Mouse (Mus musculus): ENCODE results near the gene B3gnt4. TPM values are rescaled to one million over a fixed set of nuclear protein-coding genes. Genes with fewer than 3 reads are reported as not detected.
"Not testable (repeated sequence)": the region's sequence is repeated elsewhere in the genome, so short reads cannot be mapped to it uniquely, and the experiment has no call there.

B3gnt4 gene
- polyA plus RNA-seq, 1 experiment from 2014 or later: 0.50 TPM

DNA sequence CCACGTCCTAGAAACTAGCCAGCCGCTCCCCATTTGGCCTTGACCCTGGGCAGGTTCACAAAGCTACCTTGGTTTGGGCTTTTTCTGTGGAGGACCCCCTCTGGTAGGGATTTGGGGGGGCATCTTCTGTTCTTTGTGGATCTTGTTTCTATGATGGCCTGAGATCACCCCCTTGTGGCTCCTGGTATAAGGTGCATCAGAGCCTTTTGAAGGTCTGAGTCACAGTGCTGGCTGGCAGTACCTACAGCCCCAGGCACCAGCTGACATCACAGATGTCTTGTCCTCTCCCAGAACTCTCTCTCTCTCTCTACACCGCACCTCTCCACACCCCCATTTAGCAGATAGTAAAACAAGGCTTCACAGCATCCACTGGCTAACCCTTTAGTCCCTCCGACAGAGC, 10.5 kb upstream of the B3gnt4 start:
- 41% methylated on average over 4 of the region's 4 CpGs for WGBS
- no peak for DNase-seq (ENCODE audit: low spot score)

DNA sequence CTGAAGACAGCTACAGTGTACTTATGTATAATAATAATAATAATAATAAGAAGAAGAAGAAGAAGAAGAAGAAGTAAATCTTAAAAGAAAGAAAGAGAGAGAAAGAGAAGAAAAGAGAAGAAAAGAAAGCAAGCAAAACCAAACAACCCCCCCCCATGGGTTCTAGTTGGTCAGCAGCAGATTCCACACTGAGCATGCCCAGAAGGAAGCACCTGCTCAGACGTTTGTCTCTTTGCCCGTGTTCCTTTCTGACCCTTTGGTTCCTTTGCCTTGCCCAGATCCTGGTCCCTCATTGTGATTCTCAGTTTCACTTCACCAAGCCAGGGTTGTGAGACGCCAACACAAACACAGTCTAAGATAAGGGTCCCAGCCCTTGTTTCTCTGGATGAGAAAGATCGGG, 8.3 kb upstream of the B3gnt4 start:
- Histone ChIP-seq H3K36me3 (ENCODE audit: control insufficient read depth, insufficient read depth, low read length) (no peaks in the 10 kb centered on the region), H3K27me3 (replicated peaks; ENCODE audit: control insufficient read depth, insufficient read depth, low read length) (no peaks in the 10 kb centered on the region), H3K27ac (ENCODE audit: low read depth) (no peak overlapping the region), H3K9ac (ENCODE audit: low read length) (no peak overlapping the region), H3K4me3 (ENCODE audit: low read depth, low read length) (no peak overlapping the region), H3K4me2 (ENCODE audit: low read length) (no peak overlapping the region), H3K4me1 (replicated peaks; ENCODE audit: control insufficient read depth, insufficient read depth, low read length) (0 out of 2 replicates have a peak, but pooled peaks cover 3% of the 10 kb centered on the region), H3K9me3 (ENCODE audit: control insufficient read depth, low read length) (no peaks in the 10 kb centered on the region)
- no peak for ATAC-seq (replicated peaks; ENCODE audit: low FRiP score, low TSS enrichment, low read depth)
- 67% methylated on average over 4 of the region's 4 CpGs for WGBS
- no peak for DNase-seq (ENCODE audit: low spot score)

More for the DNA sequence above, 10.5 kb upstream of the B3gnt4 start:
- Histone ChIP-seq H3K9ac (ENCODE audit: low read length) (no peak overlapping the region), H3K4me3 (ENCODE audit: low read depth, low read length) (no peak overlapping the region), H3K27ac (ENCODE audit: low read depth) (no peak overlapping the region), H3K4me2 (ENCODE audit: low read length) (no peak overlapping the region), H3K4me1 (replicated peaks; ENCODE audit: control insufficient read depth, insufficient read depth, low read length) (0 out of 2 replicates have a peak, but pooled peaks cover 3% of the 10 kb centered on the region), H3K27me3 (replicated peaks; ENCODE audit: control insufficient read depth, insufficient read depth, low read length) (no peaks in the 10 kb centered on the region), H3K9me3 (ENCODE audit: control insufficient read depth, low read length) (no peaks in the 10 kb centered on the region), H3K36me3 (ENCODE audit: control insufficient read depth, insufficient read depth, low read length) (no peaks in the 10 kb centered on the region)
- ATAC-seq (replicated peaks; ENCODE audit: low FRiP score, low TSS enrichment, low read depth): no peak

- peaks cover 7% of the 10 kb centered on the region for H3K36me3 ChIP-seq (ENCODE audit: control insufficient read depth, insufficient read depth, low read length)
- no peak overlapping the region for H3K27ac ChIP-seq (ENCODE audit: low read depth)
- peak overlapping the region; percentile 43 for H3K9ac ChIP-seq (ENCODE audit: low read length)
- 1% methylated on average over 59 of the region's 59 CpGs for WGBS
- H3K4me1 ChIP-seq (replicated peaks; ENCODE audit: control insufficient read depth, insufficient read depth, low read length): peaks cover 5% of the 10 kb centered on the region
- peak; percentile 93 for DNase-seq (ENCODE audit: low spot score)
- H3K9me3 ChIP-seq (ENCODE audit: control insufficient read depth, low read length): no peaks in the 10 kb centered on the region
- peak; percentile 91 for ATAC-seq (replicated peaks; ENCODE audit: low FRiP score, low TSS enrichment, low read depth)
- H3K4me3 ChIP-seq (ENCODE audit: low read depth, low read length): peak overlapping the region; percentile 55
- peak overlapping the region; percentile 76 for H3K4me2 ChIP-seq (ENCODE audit: low read length)
- H3K27me3 ChIP-seq (replicated peaks; ENCODE audit: control insufficient read depth, insufficient read depth, low read length): peaks cover 14% of the 10 kb centered on the region
Observed at GRCm38 (mm10) chr5:123507936-123508723, 2.1 kb upstream of the B3gnt4 start.

DNA sequence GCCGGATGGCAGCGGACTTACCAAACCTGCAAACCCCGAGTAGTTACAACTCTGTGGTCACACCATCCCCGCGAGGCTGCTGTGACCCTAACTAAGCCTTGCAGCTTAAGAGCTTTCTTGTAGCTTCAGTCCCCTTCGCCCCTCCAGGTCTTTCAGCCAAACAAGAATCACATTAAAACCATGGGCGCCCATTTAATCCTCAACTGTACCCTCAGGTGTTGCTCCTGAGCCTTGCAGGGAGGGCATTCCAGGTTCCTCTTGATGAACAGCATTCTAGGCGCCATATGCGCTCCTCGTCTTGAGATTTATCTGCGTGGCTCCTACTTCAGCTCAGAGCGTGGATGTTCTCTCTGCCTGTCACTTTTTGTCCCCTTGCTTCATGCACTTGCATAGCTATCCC, 1.3 kb upstream of the B3gnt4 start:
- Histone ChIP-seq H3K9me3 (ENCODE audit: control insufficient read depth, low read length) (no peaks in the 10 kb centered on the region), H3K27me3 (replicated peaks; ENCODE audit: control insufficient read depth, insufficient read depth, low read length) (peaks cover 14% of the 10 kb centered on the region), H3K4me1 (replicated peaks; ENCODE audit: control insufficient read depth, insufficient read depth, low read length) (peaks cover 5% of the 10 kb centered on the region), H3K36me3 (ENCODE audit: control insufficient read depth, insufficient read depth, low read length) (peaks cover 12% of the 10 kb centered on the region), H3K4me3 (ENCODE audit: low read depth, low read length) (peak overlapping the region; percentile 55), H3K9ac (ENCODE audit: low read length) (peak overlapping the region; percentile 43; the same call in 1 of the 2 replicates), H3K4me2 (ENCODE audit: low read length) (peak overlapping the region; percentile 76), H3K27ac (ENCODE audit: low read depth) (no peak overlapping the region)
- ATAC-seq (replicated peaks; ENCODE audit: low FRiP score, low TSS enrichment, low read depth): no peak
- 5% methylated on average over 12 of the region's 12 CpGs for WGBS
- DNase-seq (ENCODE audit: low spot score): no peak

GRCm38 (mm10) chr5:123511426-123511825, 1.2 kb downstream of the B3gnt4 start:
- not testable (repeated sequence) for H3K4me1 ChIP-seq (replicated peaks; ENCODE audit: control insufficient read depth, insufficient read depth, low read length); DNase-seq (ENCODE audit: low spot score); H3K9ac ChIP-seq (ENCODE audit: low read length); H3K4me2 ChIP-seq (ENCODE audit: low read length); H3K4me3 ChIP-seq (ENCODE audit: low read depth, low read length); H3K9me3 ChIP-seq (ENCODE audit: control insufficient read depth, low read length); H3K27ac ChIP-seq (ENCODE audit: low read depth); ATAC-seq (replicated peaks; ENCODE audit: low FRiP score, low TSS enrichment, low read depth)
- Histone ChIP-seq H3K36me3 (ENCODE audit: control insufficient read depth, insufficient read depth, low read length) (peaks cover 35% of the 10 kb centered on the region), H3K27me3 (replicated peaks; ENCODE audit: control insufficient read depth, insufficient read depth, low read length) (peaks cover 14% of the 10 kb centered on the region)
- WGBS: 79% methylated on average over 3 of the region's 3 CpGs

DNA sequence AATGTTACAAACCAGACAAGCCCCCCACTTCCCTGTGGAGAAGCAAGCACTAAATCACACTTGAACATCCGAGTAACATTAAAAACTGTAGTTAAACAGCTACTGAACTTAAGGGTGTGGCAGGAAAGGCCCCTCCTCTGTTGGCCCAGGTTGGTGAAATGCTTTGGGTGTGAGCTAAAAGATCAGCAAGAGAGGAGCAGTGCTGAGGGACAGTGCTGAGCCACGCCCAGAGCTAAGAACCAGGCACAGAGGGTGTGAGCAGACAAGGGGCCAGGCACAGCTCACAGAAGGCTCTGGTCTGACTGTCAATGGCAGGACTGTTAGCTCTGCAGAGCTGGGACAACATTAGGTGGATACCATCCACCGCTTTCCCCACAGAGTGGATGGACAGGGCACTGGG, 1.8 kb downstream of the B3gnt4 start:
- Histone ChIP-seq H3K4me2 (ENCODE audit: low read length) (no peak overlapping the region), H3K36me3 (ENCODE audit: control insufficient read depth, insufficient read depth, low read length) (peaks cover 41% of the 10 kb centered on the region), H3K27ac (ENCODE audit: low read depth) (no peak overlapping the region), H3K4me3 (ENCODE audit: low read depth, low read length) (no peak overlapping the region), H3K4me1 (replicated peaks; ENCODE audit: control insufficient read depth, insufficient read depth, low read length) (peaks cover 5% of the 10 kb centered on the region), H3K9me3 (ENCODE audit: control insufficient read depth, low read length) (no peaks in the 10 kb centered on the region), H3K27me3 (replicated peaks; ENCODE audit: control insufficient read depth, insufficient read depth, low read length) (peaks cover 14% of the 10 kb centered on the region), H3K9ac (ENCODE audit: low read length) (no peak overlapping the region)
- 64% methylated on average over 3 of the region's 3 CpGs for WGBS
- DNase-seq (ENCODE audit: low spot score) (no peak), ATAC-seq (replicated peaks; ENCODE audit: low FRiP score, low TSS enrichment, low read depth) (no peak)

- Histone ChIP-seq H3K36me3 (ENCODE audit: control insufficient read depth, insufficient read depth, low read length) (peaks cover 60% of the 10 kb centered on the region), H3K4me1 (replicated peaks; ENCODE audit: control insufficient read depth, insufficient read depth, low read length) (0 out of 2 replicates have a peak, but pooled peaks cover 2% of the 10 kb centered on the region), H3K4me2 (ENCODE audit: low read length) (no peak overlapping the region), H3K27me3 (replicated peaks; ENCODE audit: control insufficient read depth, insufficient read depth, low read length) (no peaks in the 10 kb centered on the region), H3K4me3 (ENCODE audit: low read depth, low read length) (no peak overlapping the region), H3K9ac (ENCODE audit: low read length) (no peak overlapping the region), H3K27ac (ENCODE audit: low read depth) (no peak overlapping the region), H3K9me3 (ENCODE audit: control insufficient read depth, low read length) (no peaks in the 10 kb centered on the region)
- DNase-seq (ENCODE audit: low spot score) (no peak), ATAC-seq (replicated peaks; ENCODE audit: low FRiP score, low TSS enrichment, low read depth) (no peak)
- WGBS: 93% methylated on average over 5 of the region's 5 CpGs
Observed at GRCm38 (mm10) chr5:123514871-123515270, 4.6 kb downstream of the B3gnt4 start.

DNA sequence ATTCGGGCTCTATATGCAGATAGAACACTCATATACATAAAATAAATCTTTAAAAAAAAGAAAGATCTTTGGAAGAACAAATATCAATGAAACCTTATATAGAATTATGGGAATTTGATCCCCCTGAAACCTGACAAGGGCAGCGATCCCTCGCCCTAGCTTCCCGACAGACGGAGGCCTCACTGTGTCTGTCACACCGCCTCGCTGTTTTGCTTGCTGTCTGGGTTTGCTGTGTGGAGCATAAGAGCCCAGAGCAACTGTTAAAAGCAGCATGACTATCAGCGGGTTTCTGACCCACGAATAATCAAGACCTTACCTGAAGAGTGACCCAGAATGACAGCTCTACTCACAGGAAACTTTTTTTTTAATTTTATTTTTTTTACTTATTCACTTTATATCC, 10.4 kb downstream of the B3gnt4 start:
- Histone ChIP-seq H3K4me3 (ENCODE audit: low read depth, low read length) (no peak overlapping the region), H3K4me1 (replicated peaks; ENCODE audit: control insufficient read depth, insufficient read depth, low read length) (peaks cover 12% of the 10 kb centered on the region), H3K36me3 (ENCODE audit: control insufficient read depth, insufficient read depth, low read length) (peaks cover 33% of the 10 kb centered on the region), H3K9ac (ENCODE audit: low read length) (no peak overlapping the region), H3K9me3 (ENCODE audit: control insufficient read depth, low read length) (no peaks in the 10 kb centered on the region), H3K4me2 (ENCODE audit: low read length) (no peak overlapping the region), H3K27ac (ENCODE audit: low read depth) (no peak overlapping the region), H3K27me3 (replicated peaks; ENCODE audit: control insufficient read depth, insufficient read depth, low read length) (no peaks in the 10 kb centered on the region)
- ATAC-seq (replicated peaks; ENCODE audit: low FRiP score, low TSS enrichment, low read depth) (no peak), DNase-seq (ENCODE audit: low spot score) (no peak)
- WGBS: 90% methylated on average over 9 of the region's 9 CpGs

DNA sequence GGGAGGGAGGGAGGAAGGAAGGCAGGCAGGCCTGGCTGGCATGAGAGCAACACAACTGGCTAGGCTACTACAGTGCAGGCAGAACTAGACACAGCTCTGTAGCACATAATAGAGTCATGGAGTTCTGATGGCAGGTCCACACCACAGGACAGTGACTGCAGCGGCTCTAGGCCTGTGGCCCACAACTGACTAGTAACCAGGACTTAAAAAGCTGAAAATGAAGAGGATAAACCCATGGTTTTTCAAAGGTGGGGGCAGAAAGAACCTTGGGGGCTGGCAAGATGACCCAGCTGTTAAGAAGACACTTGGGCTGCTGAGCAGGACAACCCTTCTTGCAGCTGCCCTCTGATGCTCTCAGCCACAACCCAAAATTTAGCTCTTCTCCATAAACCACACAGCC, 11.4 kb downstream of the B3gnt4 start:
- no peak for DNase-seq (ENCODE audit: low spot score)
- Histone ChIP-seq H3K4me1 (replicated peaks; ENCODE audit: control insufficient read depth, insufficient read depth, low read length) (peaks cover 12% of the 10 kb centered on the region), H3K9ac (ENCODE audit: low read length) (no peak overlapping the region), H3K4me2 (ENCODE audit: low read length) (no peak overlapping the region), H3K27me3 (replicated peaks; ENCODE audit: control insufficient read depth, insufficient read depth, low read length) (no peaks in the 10 kb centered on the region), H3K36me3 (ENCODE audit: control insufficient read depth, insufficient read depth, low read length) (peaks cover 24% of the 10 kb centered on the region), H3K4me3 (ENCODE audit: low read depth, low read length) (no peak overlapping the region), H3K27ac (ENCODE audit: low read depth) (no peak overlapping the region), H3K9me3 (ENCODE audit: control insufficient read depth, low read length) (no peaks in the 10 kb centered on the region)
- ATAC-seq (replicated peaks; ENCODE audit: low FRiP score, low TSS enrichment, low read depth): no peak
- WGBS: 100% methylated on average over 1 of the region's 1 CpGs
